Mouse (Mus musculus): Measurements from ENCODE around the gene Jak3.

- TF ChIP-seq CTCF (IDR thresholded peaks at IDR 0.05; ENCODE audit: control insufficient read depth, insufficient read depth, low read length) = no peak
- no peak for TF ChIP-seq POLR2A (IDR thresholded peaks at IDR 0.05; ENCODE audit: borderline replicate concordance, control insufficient read depth, low read depth, low read length)
Measured at GRCm38 (mm10) chr8:71633981-71634667, 42.0 kb upstream of the Jak3 start.

Measured in bone marrow, adult 2 months (tissue).